9 mouse cellular contexts compared by ENCODE assay signal in the genomic region with DNA sequence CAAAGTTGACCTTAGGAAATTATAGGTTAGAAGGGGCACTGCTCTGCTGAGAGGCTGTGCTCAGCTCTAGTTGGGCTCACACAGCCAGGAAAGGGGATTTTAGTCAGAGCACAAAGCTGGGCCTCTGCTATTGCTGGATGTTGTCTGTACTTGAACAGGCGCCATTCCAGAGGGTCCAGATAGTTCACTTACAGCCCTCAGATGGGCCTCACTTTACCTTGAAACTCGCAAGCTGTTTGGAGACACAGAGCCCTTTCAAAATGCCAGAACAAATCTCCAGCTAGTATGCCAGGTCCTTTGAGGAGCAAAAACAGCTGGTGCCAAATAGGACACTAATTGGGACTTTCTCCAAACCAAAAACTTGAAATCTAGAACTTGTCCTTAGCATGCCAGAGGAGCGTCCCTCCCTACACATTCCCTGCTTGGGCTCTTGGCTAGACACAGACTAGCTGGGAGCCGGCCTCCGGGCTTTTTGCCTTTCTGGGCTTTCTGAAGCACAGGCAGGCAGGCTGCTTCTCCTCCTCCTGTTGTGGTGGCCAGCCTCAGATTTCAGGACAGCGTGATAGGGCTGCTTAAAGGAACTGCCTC.
A peak's percentile ranks its signal among the peaks of the same experiment; 100 is the strongest.
DNase-seq lines count a peak whose midpoint lies in the region; ATAC-seq and TF ChIP-seq lines count a peak whose summit lies in the region.
"Had no signal": no experiment of that assay in that cellular context is flagged by ENCODE, and none has a peak within 500 bp of the region (broad histone marks: within the 10 kb centered on the region; RNA-seq: fewer than 3 reads in every experiment).

No protein-coding gene starts in this region.

- WGBS in forebrain, postnatal 0 days = 68% methylated on average over 6 of the region's 6 CpGs
- WGBS in forebrain, embryonic 12.5 days = 83% methylated on average over 6 of the region's 6 CpGs
- WGBS in hindbrain, embryonic 14.5 days = 78% methylated on average over 6 of the region's 6 CpGs

- no peaks in the 10 kb centered on the region for H3K79me2 ChIP-seq in C2C12 (ENCODE audit: control insufficient read depth, insufficient read depth)

- H3K4me2 ChIP-seq in forebrain, postnatal 0 days (ENCODE audit: low read depth) = no peak overlapping the region
- H3K4me2 ChIP-seq in forebrain, embryonic 12.5 days = no peak overlapping the region
- H3K4me2 ChIP-seq in hindbrain, embryonic 14.5 days (replicated peaks) = no peak overlapping the region

- peaks cover 55% of the 10 kb centered on the region for H3K36me3 ChIP-seq in forebrain, postnatal 0 days (ENCODE audit: insufficient read depth)
- peaks cover 62% of the 10 kb centered on the region for H3K36me3 ChIP-seq in forebrain, embryonic 12.5 days (replicated peaks)
- peaks cover 10% of the 10 kb centered on the region for H3K36me3 ChIP-seq in C2C12 (ENCODE audit: control insufficient read depth, insufficient read depth)
- peaks cover 62% of the 10 kb centered on the region for H3K36me3 ChIP-seq in hindbrain, embryonic 14.5 days (replicated peaks; ENCODE audit: control insufficient read depth, insufficient read depth)

- H3K9me3 ChIP-seq in forebrain, postnatal 0 days (ENCODE audit: low read length) = no peaks in the 10 kb centered on the region
- no peaks in the 10 kb centered on the region for H3K9me3 ChIP-seq in forebrain, embryonic 12.5 days
- H3K9me3 ChIP-seq in hindbrain, embryonic 14.5 days (ENCODE audit: control insufficient read depth, low read length) = no peaks in the 10 kb centered on the region
- H3K9me3 ChIP-seq: megakaryocyte, embryonic 14.5 days had no signal

- no peak overlapping the region for H3K9ac ChIP-seq in forebrain, postnatal 0 days
- H3K9ac ChIP-seq in forebrain, embryonic 12.5 days = no peak overlapping the region
- no peak overlapping the region for H3K9ac ChIP-seq in hindbrain, embryonic 14.5 days

- H3K4me1 ChIP-seq in forebrain, postnatal 0 days (ENCODE audit: insufficient read depth) = no peaks in the 10 kb centered on the region
- H3K4me1 ChIP-seq in forebrain, embryonic 12.5 days = no peaks in the 10 kb centered on the region
- 0 out of 2 replicates have a peak, but pooled peaks cover 6% of the 10 kb centered on the region for H3K4me1 ChIP-seq in hindbrain, embryonic 14.5 days (replicated peaks; ENCODE audit: control insufficient read depth, insufficient read depth, low read length)

- DNase-seq in forebrain, postnatal 0 days = no peak
- peak; percentile 73 for DNase-seq in gastrocnemius, adult 18-20 months (ENCODE audit: low spot score)
- no peak for DNase-seq in hindbrain, embryonic 14.5 days (ENCODE audit: low spot score)
- DNase-seq in lung, postnatal 10 days = peak; percentile 79
- DNase-seq in thymus, adult 18-20 months = no peak
- DNase-seq in spleen, postnatal 36 days (ENCODE audit: low spot score in 2 of 2) = no peak

- TF ChIP-seq CTCF in forebrain, postnatal 0 days (IDR thresholded peaks at IDR 0.05; ENCODE audit: low read depth) = no peak
- no peak for TF ChIP-seq CTCF in C2C12 (IDR thresholded peaks at IDR 0.05; ENCODE audit: control insufficient read depth, insufficient read depth, insufficient read length)

- H3K27me3 ChIP-seq in forebrain, postnatal 0 days (ENCODE audit: insufficient read depth, low read length) = no peaks in the 10 kb centered on the region
- no peaks in the 10 kb centered on the region for H3K27me3 ChIP-seq in forebrain, embryonic 12.5 days
- no peaks in the 10 kb centered on the region for H3K27me3 ChIP-seq in C2C12 (ENCODE audit: control insufficient read depth, insufficient read depth, insufficient read length)
- H3K27me3 ChIP-seq in hindbrain, embryonic 14.5 days (ENCODE audit: control insufficient read depth, insufficient read depth, low read length) = no peaks in the 10 kb centered on the region

- no peak overlapping the region for H3ac ChIP-seq in C2C12 (ENCODE audit: control insufficient read depth, insufficient read length, low read depth)

- peak; percentile 52 for ATAC-seq in forebrain, postnatal 0 days
- ATAC-seq in forebrain, embryonic 12.5 days (ENCODE audit: low FRiP score) = no peak
- no peak for ATAC-seq in hindbrain, embryonic 14.5 days (ENCODE audit: low FRiP score)

- H3K4me3 ChIP-seq in forebrain, postnatal 0 days (ENCODE audit: low read depth, low read length) = no peak overlapping the region
- no peak overlapping the region for H3K4me3 ChIP-seq in forebrain, embryonic 12.5 days (replicated peaks)
- no peak overlapping the region for H3K4me3 ChIP-seq in C2C12 (ENCODE audit: insufficient read depth, poor library complexity, severe bottlenecking)
- no peak overlapping the region for H3K4me3 ChIP-seq in hindbrain, embryonic 14.5 days (replicated peaks; ENCODE audit: low read length)
- H3K4me3 ChIP-seq: megakaryocyte, embryonic 14.5 days had no signal

- peak overlapping the region; percentile 57 for H3K27ac ChIP-seq in forebrain, postnatal 0 days (ENCODE audit: low read depth, low read length)
- H3K27ac ChIP-seq in forebrain, embryonic 12.5 days = no peak overlapping the region
- H3K27ac ChIP-seq in hindbrain, embryonic 14.5 days = peak overlapping the region; percentile 70; the same call in 1 of the 2 replicates

- H3K79me3 ChIP-seq in C2C12 (ENCODE audit: low read depth) = no peaks in the 10 kb centered on the region

TF ChIP-seq in C2C12, 6 proteins besides CTCF, POLR2A, EP300 and RAD21:
- TF ChIP-seq MYOD1 (IDR thresholded peaks at IDR 0.05; ENCODE audit: control insufficient read depth, insufficient read length, low read depth) (peak; percentile 43), FOSL1 (IDR thresholded peaks at IDR 0.05; ENCODE audit: insufficient read depth, low read length, poor library complexity, severe bottlenecking) (no peak), MYOG (IDR thresholded peaks at IDR 0.05; ENCODE audit: control insufficient read depth, extremely low read depth, insufficient read length) (no peak), MAX (IDR thresholded peaks at IDR 0.05) (no peak)
TF ChIP-seq in C2C12: peak in this region for 1.

Comparison
In these comparisons a context has a peak if more than half of its experiments do, and no peak if none do; other contexts are left out.
1. DNase-seq: peak in gastrocnemius, adult 18-20 months (single experiment) and lung, postnatal 10 days (single experiment); none in forebrain, postnatal 0 days (single experiment), hindbrain, embryonic 14.5 days (single experiment), thymus, adult 18-20 months (0 of 2) and spleen, postnatal 36 days (0 of 2).